Comparison of ENCODE assay signal across 8 mouse cellular contexts in genomic region chr11:97556569-97557408, GRCm38 (mm10). TPM values are rescaled to one million over a fixed set of nuclear protein-coding genes. Genes with fewer than 3 reads are reported as not detected.
DNase-seq lines count a peak whose midpoint lies in the region; ATAC-seq and TF ChIP-seq lines count a peak whose summit lies in the region.

No protein-coding gene starts in this region.

- peak; percentile 29 for ATAC-seq in frontal cortex, adult (ENCODE audit: low TSS enrichment)
- ATAC-seq in inflammation-experienced regulatory T-cells, adult 6 months = no peak

- no peak for TF ChIP-seq POLR2A in brain, embryonic 14.5 days (IDR thresholded peaks at IDR 0.05; ENCODE audit: borderline replicate concordance, extremely low read depth, insufficient read depth, insufficient read length, poor library complexity, severe bottlenecking)

- TF ChIP-seq CTCF in brain, embryonic 14.5 days (IDR thresholded peaks at IDR 0.05; ENCODE audit: borderline replicate concordance, extremely low read depth, insufficient read depth, insufficient read length) = peak; percentile 78

- DNase-seq in urinary bladder, adult 2 months (ENCODE audit: low spot score) = peak; percentile 39
- DNase-seq in urinary bladder, postnatal 4 days (ENCODE audit: low spot score in 2 of 2) = no peak
- DNase-seq in brain, embryonic 14.5 days (ENCODE audit: low read depth) = peak; percentile 82
- peak; percentile 83 for DNase-seq in kidney, adult 9 months
- DNase-seq in lung, postnatal 10 days = peak; percentile 81
- peak; percentile 29 for DNase-seq in spleen, adult 12 weeks (ENCODE audit: low spot score)

RNA-seq across cellular contexts. Expression of gene Srcin1, which starts 19.2 kb away (rescaled TPM):
- polyA plus RNA-seq in urinary bladder, adult 2 months (2012; rRNA removed) = 1.4 and 1.6 TPM in 2 replicates
- 45.1 and 70.2 TPM in 2 replicates for polyA plus RNA-seq in brain, embryonic 14.5 days (2012; rRNA removed)
- not detected for polyA plus RNA-seq in inflammation-experienced regulatory T-cells, adult 6 months (2017; shearing (Covaris generic))

RNA-seq across cellular contexts. Expression of gene 4933428G20Rik, which starts 56.6 kb away (rescaled TPM):
- polyA plus RNA-seq in urinary bladder, adult 2 months (2012; rRNA removed) = not detected in 2 replicates
- polyA plus RNA-seq in brain, embryonic 14.5 days (2012; rRNA removed) = 0.12 and 0.21 TPM in 2 replicates
- polyA plus RNA-seq in inflammation-experienced regulatory T-cells, adult 6 months (2017; shearing (Covaris generic)) = not detected

Comparison
In these comparisons a context has a peak if more than half of its experiments do, and no peak if none do; other contexts are left out.
1. DNase-seq: peak in urinary bladder, adult 2 months (single experiment), brain, embryonic 14.5 days (single experiment), kidney, adult 9 months (single experiment), lung, postnatal 10 days (single experiment) and spleen, adult 12 weeks (single experiment); none in urinary bladder, postnatal 4 days (0 of 2).
2. RNA of gene Srcin1, which starts 19.2 kb away (polyA plus RNA-seq): 45.1 to 70.2 TPM in brain, embryonic 14.5 days; 1.4 to 1.6 TPM in urinary bladder, adult 2 months and not detected in inflammation-experienced regulatory T-cells, adult 6 months; every median in the first group is over 10 times any median in the second.